Mouse (Mus musculus) myocyte (in vitro differentiated cells): ENCODE measurements around the gene Gm14137. TPM values are rescaled to one million over a fixed set of nuclear protein-coding genes. Genes with fewer than 3 reads are reported as not detected.

ENCODE experiments used
- H3K27me3 ChIP-seq: one replicate; pipeline ENCODE4 v1.6.1; 2011; ENCODE audit not compliant: control insufficient read depth, insufficient read depth, insufficient read length
- H3K36me3 ChIP-seq: one replicate; pipeline ENCODE4 v1.6.1; 2011; ENCODE audit not compliant: control insufficient read depth, insufficient read depth
- H3K4me2 ChIP-seq: one replicate; pipeline ENCODE4 v1.6.1; 2011; ENCODE audit warnings: low read depth, control low read depth
- H3K4me3 ChIP-seq: one replicate; pipeline ENCODE4 v1.5.1; 2011; ENCODE audit warnings: mild to moderate bottlenecking, control low read depth, moderate library complexity
- H3K79me2 ChIP-seq: one replicate; pipeline ENCODE4 v1.6.1; 2011; ENCODE audit not compliant: control insufficient read depth, insufficient read depth
- H3ac ChIP-seq: one replicate; pipeline ENCODE4 v1.6.1; 2011; ENCODE audit not compliant: control insufficient read depth, insufficient read length
- CEBPB ChIP-seq: IDR thresholded peaks from 2 replicates; pipeline ENCODE4 v1.6.1; 2011; ENCODE audit warnings: mild to moderate bottlenecking, moderate library complexity; ENCODE audit not compliant: poor library complexity, insufficient read depth, severe bottlenecking
- E2F4 ChIP-seq: IDR thresholded peaks from one replicate; pipeline ENCODE4 v1.6.1; 2011; ENCODE audit warnings: mild to moderate bottlenecking, control low read depth, moderate library complexity; ENCODE audit not compliant: insufficient read depth
- MAX ChIP-seq: IDR thresholded peaks from one replicate; pipeline ENCODE4 v1.6.1; 2011; ENCODE audit warnings: low read depth, mild to moderate bottlenecking, control low read depth
- MYOD1 ChIP-seq, 3 experiments: IDR thresholded peaks; one replicate each; pipeline ENCODE4 v1.6.1; 2011; ENCODE audit warnings: control low read depth in 2 of 3, low read depth in 2 of 3, mild to moderate bottlenecking in 2 of 3, moderate library complexity in 1 of 3; ENCODE audit not compliant: insufficient read length in 2 of 3, control insufficient read depth in 1 of 3
- MYOG ChIP-seq, 3 experiments: IDR thresholded peaks; one replicate each; pipeline ENCODE4 v1.6.1; 2011; ENCODE audit warnings: control low read depth in 2 of 3, low read depth in 2 of 3, mild to moderate bottlenecking in 2 of 3; ENCODE audit not compliant: insufficient read length in 2 of 3, control insufficient read depth in 1 of 3, insufficient read depth in 1 of 3
- POLR2A ChIP-seq: IDR thresholded peaks from one replicate; pipeline ENCODE4 v1.6.1; 2011; ENCODE audit warnings: low read depth, mild to moderate bottlenecking, control low read depth, moderate library complexity; ENCODE audit not compliant: insufficient read length
- POLR2AphosphoS2 ChIP-seq: IDR thresholded peaks from one replicate; pipeline ENCODE4 v1.6.1; 2011; ENCODE audit warnings: low read depth, control low read depth; ENCODE audit not compliant: insufficient read length
- REST ChIP-seq: IDR thresholded peaks from one replicate; pipeline ENCODE4 v1.6.1; 2011; ENCODE audit warnings: mild to moderate bottlenecking, control low read depth, moderate library complexity; ENCODE audit not compliant: insufficient read depth, insufficient read length
- SRF ChIP-seq: IDR thresholded peaks from one replicate; pipeline ENCODE4 v1.6.1; 2011; ENCODE audit warnings: low read depth; ENCODE audit not compliant: control insufficient read depth, insufficient read length
- TCF12 ChIP-seq: IDR thresholded peaks from one replicate; pipeline ENCODE4 v1.6.1; 2011; ENCODE audit warnings: mild to moderate bottlenecking, control low read depth; ENCODE audit not compliant: poor library complexity, insufficient read depth, severe bottlenecking
- TCF3 ChIP-seq: IDR thresholded peaks from one replicate; pipeline ENCODE4 v1.6.1; 2011; ENCODE audit warnings: low read depth, control low read depth; ENCODE audit not compliant: insufficient read length
- USF1 ChIP-seq: IDR thresholded peaks from one replicate; pipeline ENCODE4 v1.6.1; 2011; ENCODE audit warnings: low read depth, mild to moderate bottlenecking, control low read depth, moderate library complexity
- polyA plus RNA-seq: library from polyadenylated mRNA; unstranded; fragments of >200 nt; fragmentation: generic; extraction: Trizol; gene quantifications from one replicate; pipeline ENCODE4 v1.2.1, GENCODE M21; 2012; ENCODE audit warnings: missing spikeins

Gene Gm14137
- polyA plus RNA-seq, 1 experiment, result 6.3 TPM

DNA sequence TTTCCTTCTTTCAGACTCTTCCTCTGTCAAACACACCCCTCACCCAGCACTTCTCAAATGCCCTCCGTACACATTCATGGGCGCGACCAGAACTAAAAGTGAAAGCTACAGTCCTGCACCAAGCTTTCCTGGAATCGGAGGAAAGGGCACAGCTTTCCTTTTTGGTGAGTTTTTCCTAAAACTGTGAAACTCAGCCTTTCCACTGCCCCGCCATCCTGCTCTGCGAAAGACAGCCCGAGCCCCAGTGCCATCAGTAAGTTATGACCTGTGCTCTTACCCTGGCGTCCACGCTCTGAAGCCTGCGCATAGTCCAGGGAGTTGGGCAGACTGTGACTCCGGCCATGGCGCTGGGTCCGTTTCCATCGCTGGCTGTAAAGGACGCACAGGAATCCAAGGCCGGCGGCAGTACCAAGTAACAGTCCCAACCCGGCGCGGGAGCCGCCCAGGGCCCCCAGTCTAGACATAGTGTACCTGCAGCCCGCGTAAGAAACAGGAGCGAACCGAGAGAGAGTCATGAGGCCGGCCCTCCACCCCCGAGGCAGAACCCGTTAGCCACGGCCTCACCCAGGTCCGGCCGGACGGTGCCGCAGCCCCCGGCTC lies 18.1 kb upstream of the Gm14137 start:
- H3K36me3 ChIP-seq, result peaks cover 15% of the 10 kb centered on the region
- TF ChIP-seq MAX (no peak), TCF3 (no peak), SRF (no peak), MYOD1 (IDR thresholded peaks at IDR 0.05; ENCODE audit: control insufficient read depth in 1 of 3, insufficient read length in 2 of 3, low read depth in 2 of 3) (no peak), POLR2A (no peak), CEBPB (no peak), USF1 (no peak), TCF12 (no peak), POLR2AphosphoS2 (no peak), MYOG (IDR thresholded peaks at IDR 0.05; ENCODE audit: control insufficient read depth in 1 of 3, insufficient read depth in 1 of 3, insufficient read length in 2 of 3, low read depth in 2 of 3) (no peak), E2F4 (no peak), REST (no peak)
- H3K4me3 ChIP-seq, result peak overlapping the region; percentile 68
- H3K27me3 ChIP-seq, result no peaks in the 10 kb centered on the region
- H3ac ChIP-seq, result peak overlapping the region; percentile 21
- peaks cover 15% of the 10 kb centered on the region for H3K79me2 ChIP-seq
- peak overlapping the region; percentile 81 for H3K4me2 ChIP-seq

GRCm38 (mm10) chr2:119156681-119157572 lies 17.4 kb upstream of the Gm14137 start, which contains the start of gene Rmdn3:
Gene Rmdn3 (minus strand): TSS chr2:119157034.
- peak within 1 kb of the TSS; percentile 87 for H3K4me2 ChIP-seq
- peaks cover 8% of the 10 kb centered on the region for H3K36me3 ChIP-seq
- H3K4me3 ChIP-seq, result peak within 1 kb of the TSS; percentile 68
- TF ChIP-seq USF1 (peak; percentile 18), TCF3 (no peak), MAX (peak; percentile 72), POLR2AphosphoS2 (peak; percentile 74), TCF12 (no peak), E2F4 (peak; percentile 10), CEBPB (no peak), REST (no peak), MYOG (IDR thresholded peaks at IDR 0.05; ENCODE audit: control insufficient read depth in 1 of 3, insufficient read depth in 1 of 3, insufficient read length in 2 of 3, low read depth in 2 of 3) (peak in 1 of 3 experiments; percentile 64), SRF (peak; percentile 83), MYOD1 (IDR thresholded peaks at IDR 0.05; ENCODE audit: control insufficient read depth in 1 of 3, insufficient read length in 2 of 3, low read depth in 2 of 3) (peak in 2 of 3 experiments; percentile 27 to 60), POLR2A (peak; percentile 80)
- no peaks in the 10 kb centered on the region for H3K27me3 ChIP-seq
- H3ac ChIP-seq, result peak within 1 kb of the TSS; percentile 21
- H3K79me2 ChIP-seq, result peaks cover 15% of the 10 kb centered on the region

DNA sequence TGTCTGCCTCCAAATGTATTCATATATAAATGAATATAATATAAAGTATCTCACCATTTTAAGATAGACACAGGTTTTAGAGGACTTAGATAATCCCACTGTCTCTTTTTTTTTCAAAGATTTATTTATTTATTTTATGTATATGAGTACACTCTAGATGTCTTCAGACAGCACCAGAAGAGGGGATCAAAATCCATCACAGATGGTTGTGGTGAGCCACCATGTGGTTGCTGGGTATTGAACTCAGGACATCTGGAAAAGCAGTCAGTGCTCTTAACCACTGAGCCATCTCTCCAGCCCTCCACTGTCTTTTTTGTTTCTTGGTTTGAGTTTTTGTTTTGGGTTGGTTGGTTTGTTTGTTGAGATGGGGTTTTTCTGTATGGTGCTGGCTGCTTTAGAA lies 16.5 kb upstream of the Gm14137 start:
- TF ChIP-seq CEBPB (no peak), MAX (no peak), USF1 (no peak), POLR2AphosphoS2 (no peak), TCF3 (no peak), MYOD1 (IDR thresholded peaks at IDR 0.05; ENCODE audit: control insufficient read depth in 1 of 3, insufficient read length in 2 of 3, low read depth in 2 of 3) (no peak), E2F4 (no peak), SRF (no peak), REST (no peak), MYOG (IDR thresholded peaks at IDR 0.05; ENCODE audit: control insufficient read depth in 1 of 3, insufficient read depth in 1 of 3, insufficient read length in 2 of 3, low read depth in 2 of 3) (no peak), POLR2A (no peak)
- peak overlapping the region; percentile 87 for H3K4me2 ChIP-seq

DNA sequence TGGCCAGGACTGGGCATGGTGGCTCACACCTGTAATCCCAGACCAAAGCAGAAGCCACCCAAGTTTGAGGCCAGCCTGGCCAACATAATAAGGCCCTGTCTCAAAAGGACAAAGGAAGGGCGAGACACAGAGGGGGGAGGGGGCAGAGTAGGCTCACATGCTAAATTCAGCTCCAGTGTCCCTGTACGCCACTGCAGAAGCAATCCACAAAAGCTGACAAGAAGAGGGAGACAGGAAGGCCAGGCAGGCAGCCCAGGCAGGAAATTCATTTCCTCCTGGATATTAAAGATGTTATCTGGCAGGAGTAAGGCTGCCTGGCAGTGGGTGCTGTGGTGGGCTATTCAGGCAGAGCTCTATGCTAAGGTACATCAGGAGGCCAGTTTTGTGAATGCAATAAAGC lies 13.1 kb upstream of the Gm14137 start:
- Histone ChIP-seq H3K4me3 (no peak overlapping the region), H3K79me2 (peaks cover under 1% of the 10 kb centered on the region), H3K4me2 (no peak overlapping the region), H3ac (no peak overlapping the region), H3K27me3 (no peaks in the 10 kb centered on the region), H3K36me3 (no peaks in the 10 kb centered on the region)
- TF ChIP-seq MYOG (IDR thresholded peaks at IDR 0.05; ENCODE audit: control insufficient read depth in 1 of 3, insufficient read depth in 1 of 3, insufficient read length in 2 of 3, low read depth in 2 of 3), result no peak
- no peak for TF ChIP-seq TCF3
- no peak for TF ChIP-seq MAX
- no peak for TF ChIP-seq POLR2A
- TF ChIP-seq E2F4, result no peak
- TF ChIP-seq USF1, result no peak

More for the DNA sequence above, 16.5 kb upstream of the Gm14137 start:
- Histone ChIP-seq H3K27me3 (no peaks in the 10 kb centered on the region), H3K79me2 (peaks cover 15% of the 10 kb centered on the region), H3K4me3 (peak overlapping the region; percentile 68), H3K36me3 (peaks cover 8% of the 10 kb centered on the region), H3ac (no peak overlapping the region)
